Mouse (Mus musculus): ENCODE results near the gene Mast4.

DNA sequence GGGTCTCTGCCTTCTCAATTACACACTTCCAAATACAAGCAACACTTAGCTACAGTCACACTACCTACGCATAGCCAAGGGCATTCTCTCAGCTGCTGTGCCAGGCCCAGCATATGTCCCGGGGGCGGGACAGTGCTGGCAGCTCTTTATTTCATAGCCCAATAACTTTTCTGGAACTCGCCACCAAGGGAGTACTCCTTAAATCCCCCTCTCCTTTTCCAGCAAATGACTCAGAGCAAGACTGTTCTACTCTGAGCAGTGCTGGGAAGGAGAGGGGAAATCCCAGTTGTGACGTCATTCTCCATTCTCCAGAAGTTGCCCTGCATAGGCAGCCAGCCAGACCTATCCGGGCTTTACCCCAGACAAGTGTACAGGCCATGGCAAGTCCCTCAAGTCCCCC is 231.7 kb downstream of the Mast4 start:
- TF ChIP-seq EP300 (IDR thresholded peaks at IDR 0.05; ENCODE audit: low read depth) (no peak), CTCF (IDR thresholded peaks at IDR 0.05; ENCODE audit: low read depth) (no peak)

Measured in liver, embryonic 14.5 days (tissue).